Mouse (Mus musculus): ENCODE data around the gene Actl11.

Gene Actl11

GRCm38 (mm10) chr9:107957141-107957540, 28.9 kb downstream of the Actl11 start:
- in situ Hi-C loops (cut with MboI; ENCODE audit: unreplicated experiment in 2 of 2), result no loop called here

- in situ Hi-C loops (cut with MboI; ENCODE audit: unreplicated experiment in 2 of 2), result loop anchor here (5.0 kb wide), 2 partner anchors 37 to 97 kb away; partner anchors contain the start of gene Gm20662 (in 2 of the 2)
Measured at GRCm38 (mm10) chr9:107959896-107960295, 31.6 kb downstream of the Actl11 start.

GRCm38 (mm10) chr9:107960928-107961327, 32.7 kb downstream of the Actl11 start:
- in situ Hi-C loops (cut with MboI; ENCODE audit: unreplicated experiment in 2 of 2), result loop anchor here (5.0 kb wide), 2 partner anchors 36 to 96 kb away; partner anchors contain the start of gene Gm20662 (in 2 of the 2)

GRCm38 (mm10) chr9:107961351-107961762, 33.1 kb downstream of the Actl11 start:
- in situ Hi-C loops (cut with MboI; ENCODE audit: unreplicated experiment in 2 of 2), result loop anchor here (5.0 kb wide), 2 partner anchors 36 to 96 kb away; partner anchors contain the start of gene Gm20662 (in 2 of the 2)

- in situ Hi-C loops (cut with MboI; ENCODE audit: unreplicated experiment in 2 of 2), result loop anchor here (5.0 kb wide), 2 partner anchors 35 to 95 kb away; partner anchors contain the start of gene Gm20662 (in 2 of the 2)
Measured at GRCm38 (mm10) chr9:107961881-107962280, 33.6 kb downstream of the Actl11 start.

GRCm38 (mm10) chr9:107962916-107963315, 34.6 kb downstream of the Actl11 start:
- in situ Hi-C loops (cut with MboI; ENCODE audit: unreplicated experiment in 2 of 2), result loop anchor here (5.0 kb wide), 2 partner anchors 34 to 94 kb away; partner anchors contain the start of gene Gm20662 (in 2 of the 2)

- in situ Hi-C loops (cut with MboI; ENCODE audit: unreplicated experiment in 2 of 2), result loop anchor here (5.0 kb wide), 2 partner anchors 34 to 94 kb away; partner anchors contain the start of gene Gm20662 (in 2 of the 2)
Measured at GRCm38 (mm10) chr9:107963700-107964099, 35.4 kb downstream of the Actl11 start.

GRCm38 (mm10) chr9:107964681-107965080, 36.4 kb downstream of the Actl11 start:
- in situ Hi-C loops (cut with MboI; ENCODE audit: unreplicated experiment in 2 of 2), result loop anchor here (5.0 kb wide), 2 partner anchors 33 to 93 kb away; partner anchors contain the start of gene Gm20662 (in 2 of the 2)

- in situ Hi-C loops (cut with MboI; ENCODE audit: unreplicated experiment in 2 of 2), result no loop called here
Measured at GRCm38 (mm10) chr9:107966676-107967075, 38.4 kb downstream of the Actl11 start.

- in situ Hi-C loops (cut with MboI; ENCODE audit: unreplicated experiment in 2 of 2), result no loop called here
Measured at GRCm38 (mm10) chr9:107967437-107967836, 39.2 kb downstream of the Actl11 start.

- in situ Hi-C loops (cut with MboI; ENCODE audit: unreplicated experiment in 2 of 2), result no loop called here
Measured at GRCm38 (mm10) chr9:107968531-107968930, 40.3 kb downstream of the Actl11 start.

- in situ Hi-C loops (cut with MboI; ENCODE audit: unreplicated experiment in 2 of 2), result no loop called here
Measured at GRCm38 (mm10) chr9:107970311-107970710, 42.0 kb downstream of the Actl11 start.

- in situ Hi-C loops (cut with MboI; ENCODE audit: unreplicated experiment in 2 of 2), result no loop called here
Measured at GRCm38 (mm10) chr9:107971690-107972541, 43.6 kb downstream of the Actl11 start.

GRCm38 (mm10) chr9:107974491-107975171, 46.4 kb downstream of the Actl11 start:
- in situ Hi-C loops (cut with MboI; ENCODE audit: unreplicated experiment in 2 of 2), result no loop called here

GRCm38 (mm10) chr9:107975399-107976386, 47.4 kb downstream of the Actl11 start, which contains the start of gene Uba7:
TSS of gene Uba7 (plus strand) at chr9:107975505.
- in situ Hi-C loops (cut with MboI; ENCODE audit: unreplicated experiment in 2 of 2), result no loop called here

GRCm38 (mm10) chr9:107978815-107979214, 50.5 kb downstream of the Actl11 start:
- in situ Hi-C loops (cut with MboI; ENCODE audit: unreplicated experiment in 2 of 2), result no loop called here
